ENCODE assay signal across 9 mouse cellular contexts in the genomic region with DNA sequence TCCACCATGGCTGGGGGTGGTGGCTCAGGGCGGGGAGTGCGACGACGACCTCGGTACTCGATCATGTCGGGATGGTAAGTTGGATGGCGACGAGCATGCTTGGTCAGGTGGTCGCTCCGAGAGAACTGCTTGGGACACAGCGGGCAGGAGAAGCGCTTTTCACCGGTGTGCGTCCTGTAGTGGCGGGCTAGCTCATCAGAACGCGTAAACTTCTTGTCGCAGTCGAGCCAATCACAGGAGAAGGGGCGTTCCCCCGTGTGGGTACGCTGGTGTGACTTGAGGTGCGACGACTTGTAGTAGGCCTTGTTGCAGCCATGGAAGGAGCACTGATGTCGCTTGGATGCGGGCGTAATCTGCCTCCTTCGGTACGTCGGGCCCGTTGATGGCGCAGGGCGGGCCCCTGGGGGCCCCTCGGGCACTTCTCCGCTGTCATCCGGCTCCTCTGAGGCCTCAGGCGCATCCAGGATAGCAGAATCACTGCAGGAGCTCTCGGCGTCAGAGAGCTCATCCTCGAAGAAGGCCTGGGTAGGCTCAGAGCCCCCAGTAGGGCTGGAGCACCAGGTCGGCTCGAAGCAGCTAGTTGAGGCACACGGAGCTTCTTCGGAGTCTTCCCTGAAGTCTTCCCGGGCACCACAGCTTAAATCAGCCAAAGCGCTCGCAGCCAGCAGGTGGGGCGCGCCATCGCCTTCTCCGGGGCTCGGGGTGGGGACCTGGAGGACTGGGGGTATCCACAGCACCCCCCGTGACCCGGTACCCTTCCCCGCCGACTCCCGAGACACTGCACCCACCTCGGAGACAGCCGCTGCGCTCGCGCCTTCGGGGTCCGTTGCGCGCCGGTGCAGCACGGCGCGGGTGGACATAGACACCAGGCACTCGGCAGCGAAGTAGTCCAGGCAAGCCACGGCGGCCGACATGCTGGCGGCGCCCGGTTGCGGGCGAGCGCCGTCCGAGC. TPM values are rescaled to one million over a fixed set of nuclear protein-coding genes. Genes with fewer than 3 reads are reported as not detected.
DNase-seq lines count a peak whose midpoint lies in the region; ATAC-seq and TF ChIP-seq lines count a peak whose summit lies in the region.
"Had no signal": no experiment of that assay in that cellular context is flagged by ENCODE, and none has a peak within 500 bp of the region (broad histone marks: within the 10 kb centered on the region; RNA-seq: fewer than 3 reads in every experiment).

No protein-coding gene starts in this region.

- no peaks in the 10 kb centered on the region for H3K4me1 ChIP-seq in heart, postnatal 0 days (ENCODE audit: control insufficient read depth, insufficient read depth)
- H3K4me1 ChIP-seq in limb, embryonic 11.5 days (ENCODE audit: control insufficient read depth, insufficient read depth, low read length), result no peaks in the 10 kb centered on the region
- H3K4me1 ChIP-seq in midbrain, postnatal 0 days (ENCODE audit: insufficient read depth, low read length), result no peaks in the 10 kb centered on the region

- no peak overlapping the region for H3K27ac ChIP-seq in heart, postnatal 0 days (ENCODE audit: low read depth)
- no peak overlapping the region for H3K27ac ChIP-seq in limb, embryonic 11.5 days (replicated peaks; ENCODE audit: low read depth, low read length)
- H3K27ac ChIP-seq in midbrain, postnatal 0 days (ENCODE audit: low read depth, low read length), result no peak overlapping the region

- peaks cover 24% of the 10 kb centered on the region for H3K9me3 ChIP-seq in heart, postnatal 0 days (replicated peaks; ENCODE audit: control insufficient read depth, low read length)
- peaks cover 16% of the 10 kb centered on the region for H3K9me3 ChIP-seq in limb, embryonic 11.5 days (ENCODE audit: control insufficient read depth, low read length)
- H3K9me3 ChIP-seq in midbrain, postnatal 0 days (ENCODE audit: low read length), result peaks cover 32% of the 10 kb centered on the region

- H3K4me2 ChIP-seq in heart, postnatal 0 days (ENCODE audit: low read depth, low read length), result peak overlapping the region; percentile 66
- H3K4me2 ChIP-seq in limb, embryonic 11.5 days (ENCODE audit: low read depth, severe bottlenecking), result peak overlapping the region; percentile 74
- H3K4me2 ChIP-seq in midbrain, postnatal 0 days (ENCODE audit: low read depth, low read length, poor library complexity, severe bottlenecking), result peak overlapping the region; percentile 54

- WGBS in heart, postnatal 0 days, result 8% methylated on average over 82 of the region's 84 CpGs
- WGBS in limb, embryonic 11.5 days, result 5% methylated on average over 81 of the region's 84 CpGs
- 3% methylated on average over 83 of the region's 84 CpGs for WGBS in midbrain, postnatal 0 days

- no peaks in the 10 kb centered on the region for H3K36me3 ChIP-seq in heart, postnatal 0 days (replicated peaks; ENCODE audit: control insufficient read depth, insufficient read depth, low read length)
- H3K36me3 ChIP-seq in limb, embryonic 11.5 days (ENCODE audit: control insufficient read depth, insufficient read depth, low read length), result no peaks in the 10 kb centered on the region
- no peaks in the 10 kb centered on the region for H3K36me3 ChIP-seq in midbrain, postnatal 0 days (ENCODE audit: insufficient read depth, low read length)

- peak overlapping the region; percentile 55 for H3K4me3 ChIP-seq in heart, postnatal 0 days (ENCODE audit: low read depth, low read length)
- peak overlapping the region; percentile 48 for H3K4me3 ChIP-seq in limb, embryonic 11.5 days (ENCODE audit: low read depth, low read length)
- H3K4me3 ChIP-seq in midbrain, postnatal 0 days (ENCODE audit: low read depth, low read length), result peak overlapping the region; percentile 46

- DNase-seq in frontal cortex, postnatal 36 days (ENCODE audit: low spot score in 2 of 2), result peak; percentile 20 to 33
- DNase-seq in 3134 (ENCODE audit: extremely low read depth, insufficient read length, low spot score) (peak; percentile 11), adipocyte (ENCODE audit: low spot score) (no peak)
- peak; percentile 52 for DNase-seq in embryo, embryonic 11 days
- no peak for DNase-seq in heart, postnatal 0 days (ENCODE audit: low spot score)
- DNase-seq in limb, embryonic 11.5 days (ENCODE audit: low spot score), result peak; percentile 66
- peak; percentile 33 for DNase-seq in midbrain, postnatal 0 days (ENCODE audit: low spot score)

- no peak for ATAC-seq in frontal cortex, adult (ENCODE audit: low TSS enrichment)
- ATAC-seq in heart, postnatal 0 days (ENCODE audit: insufficient read depth, low read depth), result peak; percentile 53
- no peak for ATAC-seq in limb, embryonic 11.5 days (ENCODE audit: insufficient number of reproducible peaks, low FRiP score, low TSS enrichment, low read depth)
- no peak for ATAC-seq in midbrain, postnatal 0 days (ENCODE audit: low FRiP score)

- TF ChIP-seq EP300 in heart, postnatal 0 days (IDR thresholded peaks at IDR 0.05; ENCODE audit: low read depth), result no peak

- peaks cover 40% of the 10 kb centered on the region for H3K27me3 ChIP-seq in heart, postnatal 0 days (ENCODE audit: control insufficient read depth, insufficient read depth, low read length)
- H3K27me3 ChIP-seq in limb, embryonic 11.5 days (ENCODE audit: control insufficient read depth, insufficient read depth, low read length), result peaks cover 22% of the 10 kb centered on the region
- peaks cover 49% of the 10 kb centered on the region for H3K27me3 ChIP-seq in midbrain, postnatal 0 days (ENCODE audit: insufficient read depth, low read length)
- H3K27me3 ChIP-seq: CH12.LX had no signal

- H3K9ac ChIP-seq in heart, postnatal 0 days (replicated peaks; ENCODE audit: low read depth, low read length), result no peak overlapping the region
- H3K9ac ChIP-seq in limb, embryonic 11.5 days (ENCODE audit: low read length), result no peak overlapping the region
- no peak overlapping the region for H3K9ac ChIP-seq in midbrain, postnatal 0 days (replicated peaks; ENCODE audit: low read length, poor library complexity, severe bottlenecking)

- no peak for TF ChIP-seq CTCF in heart, postnatal 0 days (IDR thresholded peaks at IDR 0.05; ENCODE audit: low read depth)
- TF ChIP-seq CTCF in midbrain, postnatal 0 days (IDR thresholded peaks at IDR 0.05), result no peak

RNA-seq across cellular contexts. Expression of a gene that starts 0.8 kb away (rescaled TPM):
- total RNA-seq in heart, postnatal 0 days (2014; rRNA removed; ENCODE audit: low replicate concordance), result 0.04 and 0.73 TPM in 2 replicates
- polyA plus RNA-seq in heart, postnatal 0 days (2015; fragmentation: Nextera tagmentation; extraction: Ambion mirVana), result 1.0 and 1.4 TPM in 2 replicates
- 0.88 and 1.1 TPM in 2 replicates for polyA plus RNA-seq in limb, embryonic 11.5 days (2014; fragmentation: Nextera tagmentation; extraction: Ambion mirVana)
- 0.71 and 0.90 TPM in 2 replicates for total RNA-seq in midbrain, postnatal 0 days (2014; rRNA removed)
- 0.36 and 0.67 TPM in 2 replicates for polyA plus RNA-seq in midbrain, postnatal 0 days (2015; fragmentation: Nextera tagmentation; extraction: Ambion mirVana)
- total RNA-seq: CH12.LX had no signal

RNA-seq across cellular contexts. Expression of a gene that starts 42.7 kb away (rescaled TPM):
- total RNA-seq in heart, postnatal 0 days (2014; rRNA removed; ENCODE audit: low replicate concordance), result not detected in 2 replicates
- 0.20 TPM in 1 of 2 replicates, not detected in the other for polyA plus RNA-seq in heart, postnatal 0 days (2015; fragmentation: Nextera tagmentation; extraction: Ambion mirVana)
- polyA plus RNA-seq in limb, embryonic 11.5 days (2014; fragmentation: Nextera tagmentation; extraction: Ambion mirVana), result 0.25 TPM in 1 of 2 replicates, not detected in the other
- 0.11 TPM in 1 of 2 replicates, not detected in the other for total RNA-seq in midbrain, postnatal 0 days (2014; rRNA removed)
- polyA plus RNA-seq in midbrain, postnatal 0 days (2015; fragmentation: Nextera tagmentation; extraction: Ambion mirVana), result 0.59 and 0.67 TPM in 2 replicates
- total RNA-seq: CH12.LX had no signal

Comparison
In these comparisons a context has a peak if more than half of its experiments do, and no peak if none do; other contexts are left out.
1. DNase-seq: peak in frontal cortex, postnatal 36 days (2 of 2), 3134 (single experiment), embryo, embryonic 11 days (single experiment), limb, embryonic 11.5 days (single experiment) and midbrain, postnatal 0 days (single experiment); none in heart, postnatal 0 days (single experiment) and adipocyte (single experiment).
2. Peak in every context shown above with its lines, with median percentiles within 50 percentile points of each other: H3K4me2 ChIP-seq and H3K4me3 ChIP-seq.